Mouse (Mus musculus) embryonic fibroblast, embryonic 13.5 days (primary cell): ENCODE measurements around the gene Atp6v1c2.

ENCODE experiments used
- CTCF ChIP-seq: IDR thresholded peaks from 2 replicates; pipeline ENCODE4 v1.5.1; 2011; ENCODE audit warnings: mild to moderate bottlenecking, control low read depth, low read length, moderate library complexity, borderline replicate concordance; ENCODE audit not compliant: insufficient read depth
- POLR2A ChIP-seq: IDR thresholded peaks from 2 replicates; pipeline ENCODE4 v1.6.1; 2011; ENCODE audit warnings: low read depth, mild to moderate bottlenecking, control low read depth, low read length, moderate library complexity

DNA sequence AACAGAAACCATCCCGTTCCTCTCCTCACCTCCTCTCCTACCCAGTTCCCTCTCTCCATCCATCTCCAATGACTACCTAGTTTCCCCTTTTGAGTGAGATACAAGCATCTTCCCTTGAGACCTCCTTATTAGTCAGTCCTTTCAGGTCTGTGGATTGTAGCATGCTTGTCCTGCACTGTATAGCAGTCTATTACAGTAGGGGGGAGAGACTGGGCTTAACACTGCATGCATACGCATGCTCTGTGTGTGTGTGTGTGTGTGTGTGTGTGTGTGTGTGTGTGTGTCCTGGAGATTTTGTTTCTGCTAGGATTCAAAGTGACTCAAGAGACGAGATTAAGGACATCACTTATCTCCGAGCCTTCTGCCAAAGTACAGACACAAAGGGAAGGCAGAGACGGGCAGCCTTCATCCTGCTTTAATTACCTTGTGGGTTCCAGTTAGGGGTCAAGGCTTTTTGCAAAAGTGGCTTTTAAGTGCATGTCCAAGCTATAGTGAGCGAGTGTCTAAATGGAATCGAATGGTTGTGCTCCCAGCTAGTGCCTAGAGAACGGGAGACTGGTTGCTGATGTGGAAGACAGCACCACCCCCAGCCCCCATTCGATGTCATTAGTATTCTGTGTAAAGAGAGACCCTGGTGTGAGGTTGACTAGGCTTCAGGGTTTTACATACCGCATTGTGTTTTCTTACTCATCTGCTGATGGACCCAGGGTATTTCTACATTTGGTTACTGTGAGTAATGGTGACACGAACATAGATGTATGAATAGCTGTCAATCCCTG lies 93.4 kb downstream of the Atp6v1c2 start:
- TF ChIP-seq CTCF (no peak), POLR2A (no peak)
